Mouse (Mus musculus) lung, postnatal 0 days (tissue): ENCODE measurements around the gene Cd46. TPM values are rescaled to one million over a fixed set of nuclear protein-coding genes. Genes with fewer than 3 reads are reported as not detected.

Source experiments
- ATAC-seq: fragments of 200-750 bp; cut with Nextera tagmentation; 2 replicates; pipeline ENCODE4 v1.8.0; 2017; ENCODE audit warnings: moderate library complexity
- DNase-seq: peaks from one replicate; pipeline ENCODE4 v3.0.0-alpha.2; 2016; ENCODE audit warnings: low spot score
- H3K27ac ChIP-seq: fragments of 300-500 bp; sonication (generic); 2 replicates; pipeline ENCODE4 v1.5.1; 2014; ENCODE audit warnings: antibody characterized with exemption, mild to moderate bottlenecking, low read length, mixed read lengths
- H3K27me3 ChIP-seq: fragments of 300-500 bp; sonication (generic); replicated peaks from 2 replicates; pipeline ENCODE4 v1.6.1; 2014; ENCODE audit warnings: low read length, mixed read lengths; ENCODE audit not compliant: insufficient read depth
- H3K36me3 ChIP-seq: fragments of 300-500 bp; sonication (generic); 2 replicates; pipeline ENCODE4 v1.6.1; 2014; ENCODE audit warnings: low read length, mixed read lengths; ENCODE audit not compliant: insufficient read depth
- H3K4me1 ChIP-seq: fragments of 300-500 bp; sonication (generic); 2 replicates; pipeline ENCODE4 v1.6.1; 2014; ENCODE audit warnings: antibody characterized with exemption, low read depth, low read length, mixed read lengths; ENCODE audit not compliant: insufficient read depth
- H3K4me2 ChIP-seq: fragments of 300-500 bp; sonication (generic); replicated peaks from 2 replicates; pipeline ENCODE4 v1.6.1; 2014; ENCODE audit warnings: low read depth, mild to moderate bottlenecking, low read length, moderate library complexity, mixed read lengths
- H3K4me3 ChIP-seq: fragments of 300-500 bp; sonication (generic); 2 replicates; pipeline ENCODE4 v1.5.1; 2014; ENCODE audit warnings: low read depth, low read length
- H3K9ac ChIP-seq: fragments of 300-500 bp; sonication (generic); replicated peaks from 2 replicates; pipeline ENCODE4 v1.6.1; 2014; ENCODE audit warnings: low read depth, mild to moderate bottlenecking
- H3K9me3 ChIP-seq: fragments of 300-500 bp; sonication (generic); 2 replicates; pipeline ENCODE4 v1.6.1; 2016; ENCODE audit warnings: low read length, mixed read lengths
- CTCF ChIP-seq: IDR thresholded peaks from 2 replicates; pipeline ENCODE4 v1.5.1; 2016; ENCODE audit warnings: antibody characterized with exemption, mild to moderate bottlenecking
- EP300 ChIP-seq: IDR thresholded peaks from 2 replicates; pipeline ENCODE4 v1.6.1; 2016; ENCODE audit warnings: antibody characterized with exemption, mild to moderate bottlenecking, control low read depth
- WGBS: fragments of 180-500 bp; shearing (Covaris S2); extraction: QIAGEN DNeasy Blood & Tissue Kit; methylation state at CpG from one replicate; pipeline ENCODE4 v1.1.7; 2014; 5-methylcytosine and 5-hydroxymethylcytosine counted together
- polyA plus RNA-seq: library from polyadenylated mRNA; unstranded; fragments of >200 nt; fragmentation: Nextera tagmentation; extraction: Ambion mirVana; gene quantifications from 2 replicates; pipeline ENCODE4 v1.2.1, GENCODE M21; 2015

Cd46 gene
- polyA plus RNA-seq, 1 experiment from 2014 or later = 0.95 TPM

GRCm38 (mm10) chr1:195114414-195114813 is 22.4 kb upstream of the Cd46 start:
- Histone ChIP-seq H3K27ac (no peak overlapping the region), H3K9ac (no peak overlapping the region), H3K9me3 (no peaks in the 10 kb centered on the region), H3K4me3 (no peak overlapping the region), H3K36me3 (peaks cover 19% of the 10 kb centered on the region; the same call in 1 of the 2 replicates), H3K4me2 (no peak overlapping the region), H3K4me1 (no peaks in the 10 kb centered on the region), H3K27me3 (no peaks in the 10 kb centered on the region)
- no peak for DNase-seq
- TF ChIP-seq CTCF = no peak
- TF ChIP-seq EP300 = no peak
- 95% methylated on average over 1 of the region's 1 CpGs for WGBS
- ATAC-seq = no peak

- no peak for ATAC-seq
- Histone ChIP-seq H3K9ac (no peak overlapping the region), H3K4me3 (no peak overlapping the region), H3K4me1 (no peaks in the 10 kb centered on the region), H3K27me3 (no peaks in the 10 kb centered on the region), H3K4me2 (no peak overlapping the region), H3K27ac (no peak overlapping the region), H3K36me3 (peaks cover 19% of the 10 kb centered on the region; the same call in 1 of the 2 replicates), H3K9me3 (no peaks in the 10 kb centered on the region)
- TF ChIP-seq CTCF = no peak; the same call in 1 of the 2 replicates
- no peak for TF ChIP-seq EP300
- no peak for DNase-seq
- whole genome bisulfite sequencing = 91% methylated on average over 4 of the region's 4 CpGs
Observed at GRCm38 (mm10) chr1:195113621-195114020, 21.6 kb upstream of the Cd46 start.

GRCm38 (mm10) chr1:195100693-195101092 is 8.6 kb upstream of the Cd46 start:
- ATAC-seq = no peak; the same call in 1 of the 2 replicates
- no peak overlapping the region for H3K4me2 ChIP-seq

GRCm38 (mm10) chr1:195098004-195098403 is 6.0 kb upstream of the Cd46 start:
- H3K4me1 ChIP-seq = no peaks in the 10 kb centered on the region
- DNase-seq (no peak), ATAC-seq (no peak)
- no peak for TF ChIP-seq EP300
- TF ChIP-seq CTCF = no peak
- no peak overlapping the region for H3K27ac ChIP-seq
- no peaks in the 10 kb centered on the region for H3K36me3 ChIP-seq
- no peaks in the 10 kb centered on the region for H3K9me3 ChIP-seq
- H3K4me3 ChIP-seq = no peak overlapping the region
- no peak overlapping the region for H3K9ac ChIP-seq
- no peaks in the 10 kb centered on the region for H3K27me3 ChIP-seq
- H3K4me2 ChIP-seq = no peak overlapping the region
- WGBS = 82% methylated on average over 1 of the region's 1 CpGs

More at GRCm38 (mm10) chr1:195100693-195101092, 8.6 kb upstream of the Cd46 start:
- no peak for TF ChIP-seq CTCF
- TF ChIP-seq EP300 = no peak
- WGBS = 27% methylated on average over 4 of the region's 4 CpGs
- H3K36me3 ChIP-seq = 0 out of 2 replicates have a peak, but pooled peaks cover 7% of the 10 kb centered on the region
- DNase-seq = no peak
- no peak overlapping the region for H3K27ac ChIP-seq
- H3K27me3 ChIP-seq = no peaks in the 10 kb centered on the region
- no peaks in the 10 kb centered on the region for H3K4me1 ChIP-seq
- no peaks in the 10 kb centered on the region for H3K9me3 ChIP-seq
- no peak overlapping the region for H3K9ac ChIP-seq
- H3K4me3 ChIP-seq = no peak overlapping the region

- DNase-seq (no peak), ATAC-seq (peak; percentile 87)
- 16% methylated on average over 11 of the region's 11 CpGs for WGBS
- H3K9ac ChIP-seq = peak overlapping the region; percentile 27
- TF ChIP-seq CTCF (no peak), EP300 (no peak)
- H3K27me3 ChIP-seq = no peaks in the 10 kb centered on the region
- no peaks in the 10 kb centered on the region for H3K4me1 ChIP-seq
- no peaks in the 10 kb centered on the region for H3K9me3 ChIP-seq
- H3K4me2 ChIP-seq = peak overlapping the region; percentile 59
- peak overlapping the region; percentile 42 for H3K4me3 ChIP-seq
- peak overlapping the region; percentile 84 for H3K27ac ChIP-seq
- H3K36me3 ChIP-seq = no peaks in the 10 kb centered on the region
Observed at GRCm38 (mm10) chr1:195091699-195092219, 290 bp downstream of the Cd46 start.

GRCm38 (mm10) chr1:195082142-195082541 is 9.9 kb downstream of the Cd46 start:
- Histone ChIP-seq H3K9me3 (no peaks in the 10 kb centered on the region), H3K27ac (no peak overlapping the region), H3K4me3 (no peak overlapping the region), H3K4me1 (no peaks in the 10 kb centered on the region), H3K27me3 (no peaks in the 10 kb centered on the region), H3K9ac (no peak overlapping the region), H3K36me3 (no peaks in the 10 kb centered on the region), H3K4me2 (no peak overlapping the region)
- no peak for ATAC-seq
- TF ChIP-seq EP300 (no peak), CTCF (no peak)
- DNase-seq = no peak

- Histone ChIP-seq H3K27me3 (no peaks in the 10 kb centered on the region), H3K9me3 (no peaks in the 10 kb centered on the region), H3K4me1 (no peaks in the 10 kb centered on the region), H3K27ac (no peak overlapping the region), H3K36me3 (no peaks in the 10 kb centered on the region), H3K4me3 (no peak overlapping the region), H3K4me2 (no peak overlapping the region), H3K9ac (no peak overlapping the region)
- TF ChIP-seq CTCF (peak; percentile 78), EP300 (no peak)
- ATAC-seq (no peak), DNase-seq (peak; percentile 62)
Observed at GRCm38 (mm10) chr1:195040437-195040836, 51.6 kb downstream of the Cd46 start.
